Mouse (Mus musculus) liver, postnatal 0 days (tissue): ENCODE results near the gene Trpm3. TPM values are rescaled to one million over a fixed set of nuclear protein-coding genes. Genes with fewer than 3 reads are reported as not detected.

ENCODE experiments used
- ATAC-seq: fragments of 200-750 bp; cut with Nextera tagmentation; 2 replicates; pipeline ENCODE4 v1.8.0; 2017; ENCODE audit warnings: mild to moderate bottlenecking, moderate library complexity
- DNase-seq: peaks from one replicate; pipeline ENCODE4 v3.0.0-alpha.2; 2016
- H3K27ac ChIP-seq: fragments of 300-500 bp; sonication (generic); 2 replicates; pipeline ENCODE4 v1.5.1; 2014; ENCODE audit warnings: antibody characterized with exemption, moderate library complexity, mild to moderate bottlenecking, low read depth
- H3K27me3 ChIP-seq: fragments of 300-500 bp; sonication (generic); 2 replicates; pipeline ENCODE4 v1.6.1; 2014; ENCODE audit warnings: low read length, control low read depth, mixed read lengths; ENCODE audit not compliant: insufficient read depth
- H3K36me3 ChIP-seq: fragments of 300-500 bp; sonication (generic); replicated peaks from 2 replicates; pipeline ENCODE4 v1.6.1; 2014; ENCODE audit warnings: mild to moderate bottlenecking, control low read depth, low read length, moderate library complexity, mixed read lengths; ENCODE audit not compliant: insufficient read depth
- H3K4me1 ChIP-seq: fragments of 300-500 bp; sonication (generic); 2 replicates; pipeline ENCODE4 v1.6.1; 2014; ENCODE audit warnings: antibody characterized with exemption, mild to moderate bottlenecking, control low read depth; ENCODE audit not compliant: insufficient read depth
- H3K4me2 ChIP-seq: fragments of 300-500 bp; sonication (generic); 2 replicates; pipeline ENCODE4 v1.6.1; 2014; ENCODE audit warnings: low read depth, mild to moderate bottlenecking, low read length, moderate library complexity, mixed read lengths
- H3K4me3 ChIP-seq: fragments of 300-500 bp; sonication (generic); 2 replicates; pipeline ENCODE4 v1.5.1; 2014; ENCODE audit warnings: low read depth, low read length
- H3K9ac ChIP-seq: fragments of 300-500 bp; sonication (generic); replicated peaks from 2 replicates; pipeline ENCODE4 v1.6.1; 2014; ENCODE audit warnings: mild to moderate bottlenecking, moderate library complexity
- H3K9me3 ChIP-seq: fragments of 300-500 bp; sonication (generic); 2 replicates; pipeline ENCODE4 v1.6.1; 2016; ENCODE audit warnings: mild to moderate bottlenecking, control low read depth, low read length, mixed read lengths
- CTCF ChIP-seq: sonication (generic); IDR thresholded peaks from 2 replicates; pipeline ENCODE4 v1.5.1; 2016; ENCODE audit warnings: antibody characterized with exemption, low read depth
- EP300 ChIP-seq: IDR thresholded peaks from 2 replicates; pipeline ENCODE4 v1.6.1; 2016; ENCODE audit warnings: antibody characterized with exemption, low read depth, mild to moderate bottlenecking
- WGBS: fragments of 180-500 bp; shearing (Covaris S2); extraction: QIAGEN DNeasy Blood & Tissue Kit; methylation state at CpG from one replicate; pipeline ENCODE4 v1.1.7; 2014; ENCODE audit not compliant: insufficient replicate concordance; 5-methylcytosine and 5-hydroxymethylcytosine counted together
- polyA plus RNA-seq: library from polyadenylated mRNA; unstranded; fragments of >200 nt; fragmentation: Nextera tagmentation; extraction: Ambion mirVana; gene quantifications from 2 replicates; pipeline ENCODE4 v1.2.1, GENCODE M21; 2015

The Trpm3 gene
- polyA plus RNA-seq, 1 experiment from 2014 or later = 0.02 TPM

- Histone ChIP-seq H3K4me1 (no peaks in the 10 kb centered on the region), H3K27ac (no peak overlapping the region), H3K9ac (no peak overlapping the region), H3K9me3 (no peaks in the 10 kb centered on the region), H3K4me3 (no peak overlapping the region), H3K27me3 (no peaks in the 10 kb centered on the region), H3K36me3 (no peaks in the 10 kb centered on the region), H3K4me2 (no peak overlapping the region)
- DNase-seq (no peak), ATAC-seq (no peak)
- WGBS = 79% methylated on average over 5 of the region's 5 CpGs
- no peak for TF ChIP-seq EP300
- no peak for TF ChIP-seq CTCF
These were observed 746.2 kb downstream of the Trpm3 start for GRCm38 (mm10) chr19:22885051-22885450.

- TF ChIP-seq EP300 (no peak), CTCF (no peak)
- 82% methylated on average over 7 of the region's 7 CpGs for WGBS
- DNase-seq (no peak), ATAC-seq (no peak)
- H3K27ac ChIP-seq = no peak overlapping the region
- no peak overlapping the region for H3K9ac ChIP-seq
- no peaks in the 10 kb centered on the region for H3K4me1 ChIP-seq
- H3K4me2 ChIP-seq = no peak overlapping the region
- no peaks in the 10 kb centered on the region for H3K9me3 ChIP-seq
- no peaks in the 10 kb centered on the region for H3K36me3 ChIP-seq
- H3K27me3 ChIP-seq = no peaks in the 10 kb centered on the region
- H3K4me3 ChIP-seq = no peak overlapping the region
These were observed 763.0 kb downstream of the Trpm3 start for GRCm38 (mm10) chr19:22901892-22902291.

GRCm38 (mm10) chr19:22902386-22902785 is 763.5 kb downstream of the Trpm3 start:
- Histone ChIP-seq H3K36me3 (no peaks in the 10 kb centered on the region), H3K9me3 (no peaks in the 10 kb centered on the region), H3K4me1 (no peaks in the 10 kb centered on the region), H3K9ac (no peak overlapping the region), H3K27me3 (no peaks in the 10 kb centered on the region), H3K27ac (no peak overlapping the region), H3K4me3 (no peak overlapping the region), H3K4me2 (no peak overlapping the region)
- no peak for DNase-seq
- ATAC-seq = no peak
- TF ChIP-seq EP300 (no peak), CTCF (no peak)
- WGBS = 84% methylated on average over 6 of the region's 6 CpGs

- WGBS = 71% methylated on average over 11 of the region's 11 CpGs
- no peak for DNase-seq
- no peaks in the 10 kb centered on the region for H3K36me3 ChIP-seq
These were observed 766.2 kb downstream of the Trpm3 start for GRCm38 (mm10) chr19:22905066-22905482.

GRCm38 (mm10) chr19:22910686-22911085 is 771.8 kb downstream of the Trpm3 start:
- H3K36me3 ChIP-seq = no peaks in the 10 kb centered on the region
- TF ChIP-seq EP300 = no peak
- TF ChIP-seq CTCF = no peak
- no peak overlapping the region for H3K4me3 ChIP-seq
- H3K27me3 ChIP-seq = no peaks in the 10 kb centered on the region
- H3K4me1 ChIP-seq = no peaks in the 10 kb centered on the region
- 77% methylated on average over 6 of the region's 6 CpGs for WGBS
- H3K9me3 ChIP-seq = no peaks in the 10 kb centered on the region
- ATAC-seq = no peak
- H3K27ac ChIP-seq = no peak overlapping the region
- H3K4me2 ChIP-seq = no peak overlapping the region
- no peak overlapping the region for H3K9ac ChIP-seq
- DNase-seq = no peak

More at GRCm38 (mm10) chr19:22905066-22905482, 766.2 kb downstream of the Trpm3 start:
- no peaks in the 10 kb centered on the region for H3K9me3 ChIP-seq
- TF ChIP-seq EP300 (no peak), CTCF (no peak)
- ATAC-seq = no peak
- no peak overlapping the region for H3K9ac ChIP-seq
- H3K4me1 ChIP-seq = no peaks in the 10 kb centered on the region
- no peak overlapping the region for H3K4me2 ChIP-seq
- H3K27ac ChIP-seq = no peak overlapping the region
- H3K4me3 ChIP-seq = no peak overlapping the region
- no peaks in the 10 kb centered on the region for H3K27me3 ChIP-seq

- Histone ChIP-seq H3K27ac (no peak overlapping the region), H3K27me3 (no peaks in the 10 kb centered on the region), H3K4me3 (no peak overlapping the region), H3K36me3 (no peaks in the 10 kb centered on the region), H3K9ac (no peak overlapping the region), H3K4me1 (peaks cover 5% of the 10 kb centered on the region; the same call in 1 of the 2 replicates), H3K9me3 (no peaks in the 10 kb centered on the region), H3K4me2 (no peak overlapping the region)
- DNase-seq (no peak), ATAC-seq (no peak)
- WGBS = 75% methylated on average over 4 of the region's 4 CpGs
- TF ChIP-seq CTCF (no peak), EP300 (no peak)
These were observed 774.1 kb downstream of the Trpm3 start for GRCm38 (mm10) chr19:22912971-22913370.
